Mouse (Mus musculus) liver, adult 2 months (tissue): ENCODE measurements at regions not wholly inside any gene's neighbourhood (a gene's known extent, or its start where the extent isn't known, plus 50 kb on each side); places are given as distances from the start of the nearest gene placed in this dataset.

Source experiments
- CTCF ChIP-seq: fragments of 200-500 bp; IDR thresholded peaks from 2 replicates; pipeline ENCODE4 v1.5.1; 2011; ENCODE audit warnings: low read depth, low read length, control low read depth
- POLR2A ChIP-seq: fragments of 200-500 bp; IDR thresholded peaks from 2 replicates; pipeline ENCODE4 v1.6.1; 2011; ENCODE audit warnings: low read length, control low read depth; ENCODE audit not compliant: insufficient read depth; ENCODE audit errors: extremely low read depth

- no peak for TF ChIP-seq CTCF
- TF ChIP-seq POLR2A: no peak
These were observed 83.4 kb upstream of the Chd2 start for GRCm38 (mm10) chr7:73624992-73625391.
